Mouse (Mus musculus) embryonic facial prominence, embryonic 12.5 days (tissue): ENCODE results near the gene Cdc42ep4. TPM values are rescaled to one million over a fixed set of nuclear protein-coding genes. Genes with fewer than 3 reads are reported as not detected.

Source experiments
- ATAC-seq: fragments of 200-750 bp; cut with Nextera tagmentation; 2 replicates; pipeline ENCODE4 v1.8.0; 2017; ENCODE audit not compliant: insufficient number of reproducible peaks, insufficient read depth, low FRiP score, low TSS enrichment
- H3K27ac ChIP-seq: fragments of 300-500 bp; sonication (generic); 2 replicates; pipeline ENCODE4 v1.5.1; 2016; ENCODE audit warnings: mild to moderate bottlenecking
- H3K27me3 ChIP-seq: fragments of 300-500 bp; sonication (generic); 2 replicates; pipeline ENCODE4 v1.6.1; 2016; ENCODE audit warnings: mild to moderate bottlenecking, moderate library complexity
- H3K36me3 ChIP-seq: fragments of 300-500 bp; sonication (generic); 2 replicates; pipeline ENCODE4 v1.6.1; 2016; ENCODE audit warnings: mild to moderate bottlenecking
- H3K4me1 ChIP-seq: fragments of 300-500 bp; sonication (generic); 2 replicates; pipeline ENCODE4 v1.6.1; 2016
- H3K4me2 ChIP-seq: fragments of 300-500 bp; sonication (generic); replicated peaks from 2 replicates; pipeline ENCODE4 v1.6.1; 2016; ENCODE audit warnings: mild to moderate bottlenecking, moderate library complexity
- H3K4me3 ChIP-seq: fragments of 300-500 bp; sonication (generic); 2 replicates; pipeline ENCODE4 v1.5.1; 2016; ENCODE audit warnings: mild to moderate bottlenecking
- H3K9ac ChIP-seq: fragments of 300-500 bp; sonication (generic); 2 replicates; pipeline ENCODE4 v1.6.1; 2016; ENCODE audit warnings: mild to moderate bottlenecking, moderate library complexity
- H3K9me3 ChIP-seq: fragments of 300-500 bp; sonication (generic); 2 replicates; pipeline ENCODE4 v1.6.1; 2016; ENCODE audit warnings: mild to moderate bottlenecking, moderate library complexity
- WGBS: fragments of 180-500 bp; shearing (Covaris S2); methylation state at CpG from one replicate; pipeline ENCODE4 v1.1.7; 2016; 5-methylcytosine and 5-hydroxymethylcytosine counted together
- polyA plus RNA-seq: library from polyadenylated mRNA; unstranded; fragments of >200 nt; fragmentation: Nextera tagmentation; extraction: Ambion mirVana; gene quantifications from 2 replicates; pipeline ENCODE4 v1.2.1, GENCODE M21; 2016

Cdc42ep4 gene
- polyA plus RNA-seq, 1 experiment from 2014 or later: 116 TPM

- H3K9me3 ChIP-seq: no peaks in the 10 kb centered on the region
- H3K36me3 ChIP-seq: no peaks in the 10 kb centered on the region
- no peaks in the 10 kb centered on the region for H3K27me3 ChIP-seq
- peaks cover 63% of the 10 kb centered on the region for H3K4me1 ChIP-seq
- peak overlapping the region; percentile 99 for H3K27ac ChIP-seq
- no peak overlapping the region for H3K9ac ChIP-seq
- WGBS: 71% methylated on average over 11 of the region's 11 CpGs
- H3K4me3 ChIP-seq: no peak overlapping the region
- peak overlapping the region; percentile 53 for H3K4me2 ChIP-seq
- no peak for ATAC-seq
Observed at GRCm38 (mm10) chr11:113787009-113787408, 35.3 kb upstream of the Cdc42ep4 start.

- H3K27me3 ChIP-seq: no peaks in the 10 kb centered on the region
- peak overlapping the region; percentile 20 for H3K4me3 ChIP-seq
- peaks cover 58% of the 10 kb centered on the region for H3K4me1 ChIP-seq
- peak overlapping the region; percentile 99 for H3K27ac ChIP-seq
- no peaks in the 10 kb centered on the region for H3K9me3 ChIP-seq
- 41% methylated on average over 4 of the region's 4 CpGs for WGBS
- peak overlapping the region; percentile 51 for H3K9ac ChIP-seq
- H3K4me2 ChIP-seq: peak overlapping the region; percentile 53
- no peak for ATAC-seq
- H3K36me3 ChIP-seq: no peaks in the 10 kb centered on the region
Observed at GRCm38 (mm10) chr11:113786395-113786794, 34.7 kb upstream of the Cdc42ep4 start.

- under 1% methylated on average over 19 of the region's 19 CpGs for WGBS
- peaks cover 57% of the 10 kb centered on the region for H3K4me1 ChIP-seq
- ATAC-seq: peak; percentile 88
Observed at GRCm38 (mm10) chr11:113785406-113786171, 33.9 kb upstream of the Cdc42ep4 start.

GRCm38 (mm10) chr11:113784656-113785396 lies 33.1 kb upstream of the Cdc42ep4 start:
- H3K27me3 ChIP-seq: no peaks in the 10 kb centered on the region
- whole genome bisulfite sequencing: 19% methylated on average over 2 of the region's 2 CpGs
- no peaks in the 10 kb centered on the region for H3K36me3 ChIP-seq
- H3K4me1 ChIP-seq: peaks cover 58% of the 10 kb centered on the region
- no peak overlapping the region for H3K9ac ChIP-seq
- ATAC-seq: 0 out of 2 replicates have a peak, but pooled peaks have one; percentile 36
- H3K4me2 ChIP-seq: peak overlapping the region; percentile 53
- H3K9me3 ChIP-seq: no peaks in the 10 kb centered on the region
- H3K4me3 ChIP-seq: 0 out of 2 replicates have a peak overlapping the region, but pooled peaks have one; percentile 20
- H3K27ac ChIP-seq: peak overlapping the region; percentile 99

More at GRCm38 (mm10) chr11:113785406-113786171, 33.9 kb upstream of the Cdc42ep4 start:
- Histone ChIP-seq H3K4me2 (peak overlapping the region; percentile 53), H3K27ac (peak overlapping the region; percentile 99), H3K9ac (peak overlapping the region; percentile 51), H3K4me3 (peak overlapping the region; percentile 20), H3K27me3 (no peaks in the 10 kb centered on the region), H3K36me3 (no peaks in the 10 kb centered on the region), H3K9me3 (no peaks in the 10 kb centered on the region)

GRCm38 (mm10) chr11:113782496-113782895 lies 30.8 kb upstream of the Cdc42ep4 start:
- Histone ChIP-seq H3K4me3 (no peak overlapping the region), H3K9ac (no peak overlapping the region), H3K36me3 (no peaks in the 10 kb centered on the region), H3K27ac (peak overlapping the region; percentile 73), H3K27me3 (no peaks in the 10 kb centered on the region), H3K9me3 (no peaks in the 10 kb centered on the region), H3K4me2 (no peak overlapping the region), H3K4me1 (peaks cover 65% of the 10 kb centered on the region)
- 81% methylated on average over 2 of the region's 2 CpGs for WGBS
- ATAC-seq: no peak

- peak overlapping the region; percentile 73 for H3K27ac ChIP-seq
- no peaks in the 10 kb centered on the region for H3K27me3 ChIP-seq
- no peak overlapping the region for H3K4me3 ChIP-seq
- ATAC-seq: no peak
- no peak overlapping the region for H3K9ac ChIP-seq
- WGBS: 38% methylated on average over 2 of the region's 2 CpGs
- H3K4me1 ChIP-seq: peaks cover 64% of the 10 kb centered on the region
- H3K9me3 ChIP-seq: no peaks in the 10 kb centered on the region
- H3K36me3 ChIP-seq: no peaks in the 10 kb centered on the region
- no peak overlapping the region for H3K4me2 ChIP-seq
Observed at GRCm38 (mm10) chr11:113782006-113782405, 30.3 kb upstream of the Cdc42ep4 start.

GRCm38 (mm10) chr11:113779680-113780041 lies 28.0 kb upstream of the Cdc42ep4 start:
- Histone ChIP-seq H3K4me3 (no peak overlapping the region), H3K4me1 (peaks cover 42% of the 10 kb centered on the region), H3K27me3 (no peaks in the 10 kb centered on the region), H3K36me3 (no peaks in the 10 kb centered on the region), H3K9ac (no peak overlapping the region), H3K9me3 (no peaks in the 10 kb centered on the region), H3K4me2 (no peak overlapping the region), H3K27ac (no peak overlapping the region)
- ATAC-seq: no peak
- WGBS: 16% methylated on average over 6 of the region's 6 CpGs

- Histone ChIP-seq H3K4me2 (no peak overlapping the region), H3K4me1 (peaks cover 38% of the 10 kb centered on the region), H3K9ac (no peak overlapping the region), H3K27ac (no peak overlapping the region), H3K4me3 (no peak overlapping the region), H3K9me3 (no peaks in the 10 kb centered on the region), H3K27me3 (no peaks in the 10 kb centered on the region), H3K36me3 (no peaks in the 10 kb centered on the region)
- 21% methylated on average over 20 of the region's 20 CpGs for WGBS
- no peak for ATAC-seq
Observed at GRCm38 (mm10) chr11:113778733-113779679, 27.3 kb upstream of the Cdc42ep4 start.

GRCm38 (mm10) chr11:113777878-113778464 lies 26.3 kb upstream of the Cdc42ep4 start:
- H3K4me1 ChIP-seq: peaks cover 38% of the 10 kb centered on the region
- no peaks in the 10 kb centered on the region for H3K27me3 ChIP-seq
- H3K36me3 ChIP-seq: no peaks in the 10 kb centered on the region
- no peak overlapping the region for H3K9ac ChIP-seq
- H3K4me2 ChIP-seq: no peak overlapping the region
- no peak overlapping the region for H3K27ac ChIP-seq
- WGBS: 42% methylated on average over 8 of the region's 8 CpGs
- no peaks in the 10 kb centered on the region for H3K9me3 ChIP-seq
- no peak for ATAC-seq
- H3K4me3 ChIP-seq: no peak overlapping the region

- no peak overlapping the region for H3K27ac ChIP-seq
Observed at GRCm38 (mm10) chr11:113776851-113777511, 25.3 kb upstream of the Cdc42ep4 start.

More at GRCm38 (mm10) chr11:113776851-113777511, 25.3 kb upstream of the Cdc42ep4 start:
- Histone ChIP-seq H3K4me3 (no peak overlapping the region), H3K27me3 (no peaks in the 10 kb centered on the region), H3K9me3 (no peaks in the 10 kb centered on the region), H3K4me1 (peaks cover 32% of the 10 kb centered on the region), H3K4me2 (no peak overlapping the region), H3K9ac (no peak overlapping the region), H3K36me3 (no peaks in the 10 kb centered on the region)
- 58% methylated on average over 14 of the region's 14 CpGs for WGBS
- ATAC-seq: no peak
